Mouse (Mus musculus): Measurements from ENCODE around the gene Pth2. TPM values are rescaled to one million over a fixed set of nuclear protein-coding genes. Genes with fewer than 3 reads are reported as not detected.

The Pth2 gene
- total RNA-seq (2021): not detected

GRCm38 (mm10) chr7:45180896-45181477 lies at the start of gene Pth2:
TSS of gene Pth2 (plus strand) at chr7:45180995.
- no peak for DNase-seq (ENCODE audit: low spot score in 2 of 2)
- intact Hi-C loops (cut with DNase I): no loop called here

GRCm38 (mm10) chr7:45131850-45132249 lies 48.9 kb upstream of the Pth2 start:
- intact Hi-C loops (cut with DNase I): no loop called here
- no peak for DNase-seq (ENCODE audit: low spot score in 2 of 2)

- no peak for DNase-seq (ENCODE audit: low spot score in 2 of 2)
- intact Hi-C loops (cut with DNase I): no loop called here
Observed at GRCm38 (mm10) chr7:45133446-45134159, 47.2 kb upstream of the Pth2 start.

DNA sequence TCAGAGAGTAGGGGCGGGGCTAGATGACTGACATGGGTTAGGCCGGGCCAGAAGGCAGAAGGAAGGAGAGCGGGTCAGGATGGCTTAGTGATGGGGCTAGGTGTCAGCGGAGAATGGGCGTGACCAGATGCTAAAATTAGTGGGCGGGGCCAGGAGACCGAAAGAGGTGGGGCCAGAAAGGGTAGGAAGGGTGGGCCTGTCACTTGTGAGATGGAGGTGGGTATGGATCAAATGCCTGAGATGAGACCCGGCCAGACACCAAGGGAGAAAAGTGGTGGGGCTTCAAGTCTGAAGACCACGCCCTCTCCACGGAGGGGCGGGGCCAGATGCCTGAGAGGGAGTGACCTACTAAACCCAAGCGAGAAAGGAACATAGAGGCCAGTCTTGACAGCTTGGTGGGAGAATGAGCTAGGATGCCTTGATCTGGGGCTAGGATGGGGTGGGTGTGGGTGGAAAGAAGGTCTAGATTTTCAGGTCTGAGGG lies 46.2 kb upstream of the Pth2 start:
- intact Hi-C loops (cut with DNase I): no loop called here

DNA sequence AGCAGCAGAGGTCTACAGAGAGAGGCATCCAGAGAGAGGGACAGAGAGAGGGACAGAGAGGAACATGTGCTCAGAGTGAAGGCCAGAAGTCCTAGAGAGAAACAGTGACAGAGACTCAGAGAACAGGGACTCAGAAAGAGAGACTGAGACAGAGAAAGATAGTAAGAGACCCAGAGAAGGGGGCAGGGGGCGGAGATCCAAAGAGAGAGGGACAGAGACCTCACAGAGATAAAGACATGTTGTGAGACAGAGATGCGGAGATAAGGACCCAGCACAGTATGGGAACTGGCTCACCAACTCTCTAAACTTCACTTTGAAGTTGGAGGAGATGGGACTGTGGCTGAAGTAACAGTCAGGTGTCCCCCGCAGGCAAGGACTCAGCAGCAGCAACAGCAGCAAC lies 45.4 kb upstream of the Pth2 start:
- intact Hi-C loops (cut with DNase I): no loop called here
- no peak for DNase-seq (ENCODE audit: low spot score in 2 of 2)

More for the DNA sequence above, 46.2 kb upstream of the Pth2 start:
- DNase-seq (ENCODE audit: low spot score in 2 of 2): no peak

- intact Hi-C loops (cut with DNase I): loop anchor here (1.0 kb wide), 1 partner anchor 56 kb away; no protein-coding TSS in a partner anchor
- DNase-seq (ENCODE audit: low spot score in 2 of 2): peak; percentile 87
Observed at GRCm38 (mm10) chr7:45135993-45136567, 44.7 kb upstream of the Pth2 start, which contains the start of the genes Gm45713 and Flt3l. TSS of gene Gm45713 (minus strand) at chr7:45136231. TSS of gene Flt3l (minus strand) at chr7:45136432.

DNA sequence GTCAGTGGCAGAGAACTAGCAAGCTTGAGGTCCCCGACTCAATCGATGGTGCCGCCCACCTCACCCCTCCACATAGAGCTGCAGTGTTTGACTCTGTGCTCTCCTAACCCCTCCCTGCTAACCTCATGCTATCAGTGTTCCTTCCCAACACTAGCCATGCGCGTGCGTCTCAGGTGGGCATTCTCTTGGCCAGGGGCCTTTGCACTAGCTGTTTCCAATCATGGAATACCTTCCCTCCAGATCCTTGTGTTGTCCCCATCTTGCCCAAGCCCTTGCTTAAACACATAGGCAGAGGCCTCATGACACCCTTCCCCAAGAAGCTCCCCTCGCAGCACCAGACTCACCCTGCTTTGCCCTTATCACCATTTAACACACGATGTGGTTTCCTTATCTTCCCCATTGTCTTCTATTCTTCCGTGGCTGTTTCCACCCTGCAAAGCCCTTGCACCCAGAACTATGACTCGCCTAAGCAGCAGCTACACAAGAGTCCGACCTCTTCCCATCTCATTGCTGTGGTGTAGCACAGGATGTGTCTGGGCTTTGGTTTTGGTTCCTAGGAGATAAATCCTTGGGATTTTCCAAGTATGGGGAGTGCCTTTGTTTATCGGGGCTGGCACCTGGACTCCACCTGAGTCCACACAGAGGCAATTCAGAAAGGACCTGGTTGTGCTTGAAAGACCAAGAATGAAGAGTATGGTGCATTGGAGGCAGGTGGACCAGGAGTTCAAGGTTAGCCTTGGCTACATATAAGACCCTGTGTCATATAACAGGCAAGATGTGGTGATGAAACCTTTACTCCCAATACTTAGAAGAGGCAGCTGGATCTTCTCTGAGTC lies 43.4 kb upstream of the Pth2 start:
- DNase-seq (ENCODE audit: low spot score in 2 of 2): no peak
- intact Hi-C loops (cut with DNase I): no loop called here

- intact Hi-C loops (cut with DNase I): no loop called here
Observed at GRCm38 (mm10) chr7:45138403-45138802, 42.4 kb upstream of the Pth2 start.

GRCm38 (mm10) chr7:45139904-45140723 lies 40.7 kb upstream of the Pth2 start:
- DNase-seq (ENCODE audit: low spot score in 2 of 2): no peak
- intact Hi-C loops (cut with DNase I): no loop called here

More at GRCm38 (mm10) chr7:45138403-45138802, 42.4 kb upstream of the Pth2 start:
- no peak for DNase-seq (ENCODE audit: low spot score in 2 of 2)

GRCm38 (mm10) chr7:45141319-45141718 lies 39.5 kb upstream of the Pth2 start:
- no peak for DNase-seq (ENCODE audit: low spot score in 2 of 2)
- intact Hi-C loops (cut with DNase I): no loop called here

GRCm38 (mm10) chr7:45141914-45142313 lies 38.9 kb upstream of the Pth2 start:
- no peak for DNase-seq (ENCODE audit: low spot score in 2 of 2)
- intact Hi-C loops (cut with DNase I): no loop called here

GRCm38 (mm10) chr7:45144368-45145174 lies 36.2 kb upstream of the Pth2 start:
- DNase-seq (ENCODE audit: low spot score in 2 of 2): no peak

DNA sequence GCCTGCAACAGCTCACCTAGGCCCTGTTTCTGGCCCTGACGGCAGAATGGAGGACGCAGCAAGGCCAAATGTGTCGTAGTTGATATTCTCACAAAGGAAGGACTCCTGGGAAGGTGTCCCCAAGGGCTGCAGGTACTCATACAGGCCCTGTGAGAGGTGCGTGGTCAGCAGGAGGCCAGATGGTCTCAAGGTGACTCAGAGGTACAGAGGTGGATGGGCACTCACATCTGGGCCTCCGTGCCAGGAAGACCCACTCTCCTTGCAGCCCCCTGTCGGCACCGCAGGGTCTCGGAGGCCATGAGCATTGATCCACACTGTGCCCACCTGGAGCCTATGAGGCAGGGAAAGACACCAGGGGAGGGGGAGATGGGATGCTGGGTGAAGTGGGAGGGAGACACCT lies 35.3 kb upstream of the Pth2 start:
- DNase-seq (ENCODE audit: low spot score in 2 of 2): no peak
- intact Hi-C loops (cut with DNase I): no loop called here

More at GRCm38 (mm10) chr7:45144368-45145174, 36.2 kb upstream of the Pth2 start:
- intact Hi-C loops (cut with DNase I): no loop called here

- DNase-seq (ENCODE audit: low spot score in 2 of 2): no peak
- intact Hi-C loops (cut with DNase I): no loop called here
Observed at GRCm38 (mm10) chr7:45147267-45147666, 33.5 kb upstream of the Pth2 start.

- no peak for DNase-seq (ENCODE audit: low spot score in 2 of 2)
- intact Hi-C loops (cut with DNase I): no loop called here
Observed at GRCm38 (mm10) chr7:45147899-45148298, 32.9 kb upstream of the Pth2 start.

- intact Hi-C loops (cut with DNase I): no loop called here
- DNase-seq (ENCODE audit: low spot score in 2 of 2): no peak
Observed at GRCm38 (mm10) chr7:45148534-45149098, 32.2 kb upstream of the Pth2 start.

DNA sequence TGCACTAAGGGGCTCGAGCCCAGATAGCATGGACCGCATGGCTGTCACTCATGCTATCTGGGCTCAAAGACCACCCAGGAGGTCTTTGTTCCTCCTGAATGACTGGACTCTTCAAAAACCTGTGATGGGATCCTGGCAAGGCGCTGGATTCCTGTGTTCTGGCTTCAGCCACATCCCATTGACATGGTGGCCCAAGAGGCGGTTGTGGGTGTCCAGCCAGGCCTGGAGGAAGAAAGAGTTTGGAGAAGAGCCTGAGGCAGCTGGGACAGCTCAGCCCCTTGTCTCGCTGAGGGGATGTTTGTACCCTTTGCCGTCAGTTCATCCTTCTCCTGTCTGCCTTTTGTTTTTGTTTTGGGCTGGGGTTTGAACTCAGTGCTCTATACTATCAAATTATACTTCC lies 31.2 kb upstream of the Pth2 start:
- intact Hi-C loops (cut with DNase I): no loop called here

DNA sequence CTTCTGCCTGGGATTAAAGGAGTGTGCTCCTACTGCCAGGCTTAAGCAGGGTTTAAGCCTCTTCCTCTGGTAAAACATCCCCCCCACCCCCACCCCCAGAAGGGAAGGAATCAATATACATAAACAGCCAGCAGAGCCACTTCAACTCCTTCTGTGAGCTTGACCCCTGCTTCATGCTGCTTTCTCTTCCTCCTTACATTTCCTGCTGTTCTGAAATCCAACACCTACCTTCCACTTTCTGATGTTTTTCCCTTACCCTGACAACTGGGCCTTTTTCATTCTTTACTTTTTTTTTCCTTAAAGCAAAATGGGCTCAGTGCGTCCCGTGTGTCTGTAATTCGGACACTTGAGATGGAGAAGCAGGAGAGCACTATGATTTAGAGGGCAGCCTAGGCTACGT lies 30.5 kb upstream of the Pth2 start:
- DNase-seq (ENCODE audit: low spot score in 2 of 2): no peak

More for the DNA sequence above, 31.2 kb upstream of the Pth2 start:
- DNase-seq (ENCODE audit: low spot score in 2 of 2): no peak

More for the DNA sequence above, 30.5 kb upstream of the Pth2 start:
- intact Hi-C loops (cut with DNase I): no loop called here
